Mouse (Mus musculus): ENCODE results near the gene Clmp.
"Not testable (repeated sequence)": the region's sequence is repeated elsewhere in the genome, so short reads cannot be mapped to it uniquely, and the experiment has no call there.

Clmp gene

GRCm38 (mm10) chr9:40731591-40732048, 45.9 kb downstream of the Clmp start:
- DNase-seq: no peak

GRCm38 (mm10) chr9:40732302-40732701, 46.5 kb downstream of the Clmp start:
- no peak for DNase-seq

GRCm38 (mm10) chr9:40737117-40737516, 51.4 kb downstream of the Clmp start:
- no peak for DNase-seq

GRCm38 (mm10) chr9:40743525-40744034, 57.8 kb downstream of the Clmp start:
- DNase-seq: no peak

GRCm38 (mm10) chr9:40744233-40744632, 58.5 kb downstream of the Clmp start:
- no peak for DNase-seq

GRCm38 (mm10) chr9:40746796-40747195, 61.0 kb downstream of the Clmp start:
- no peak for DNase-seq

GRCm38 (mm10) chr9:40747249-40747648, 61.5 kb downstream of the Clmp start:
- DNase-seq: no peak

- peak; percentile 90 for DNase-seq
Observed at GRCm38 (mm10) chr9:40749832-40750620, 64.3 kb downstream of the Clmp start.

- DNase-seq: no peak
Observed at GRCm38 (mm10) chr9:40751749-40752148, 66.0 kb downstream of the Clmp start.

- DNase-seq: peak; percentile 82
Observed at GRCm38 (mm10) chr9:40756401-40756800, 70.6 kb downstream of the Clmp start.

- DNase-seq: peak; percentile 83
Observed at GRCm38 (mm10) chr9:40757105-40757626, 71.4 kb downstream of the Clmp start.

- DNase-seq: peak; percentile 91
Observed at GRCm38 (mm10) chr9:40757685-40758270, 72.0 kb downstream of the Clmp start.

GRCm38 (mm10) chr9:40762354-40762753, 76.6 kb downstream of the Clmp start:
- no peak for DNase-seq

GRCm38 (mm10) chr9:40764887-40765580, 79.3 kb downstream of the Clmp start:
- DNase-seq: no peak

- no peak for DNase-seq
Observed at GRCm38 (mm10) chr9:40765581-40765940, 79.8 kb downstream of the Clmp start.

- no peak for DNase-seq
Observed at GRCm38 (mm10) chr9:40766058-40766605, 80.4 kb downstream of the Clmp start.

- no peak for DNase-seq
Observed at GRCm38 (mm10) chr9:40767946-40768345, 82.2 kb downstream of the Clmp start.

- DNase-seq: peak; percentile 94
Observed at GRCm38 (mm10) chr9:40772246-40772645, 86.5 kb downstream of the Clmp start.

- DNase-seq: not testable (repeated sequence)
Observed at GRCm38 (mm10) chr9:40773142-40773541, 87.4 kb downstream of the Clmp start.

- DNase-seq: no peak
Observed at GRCm38 (mm10) chr9:40773869-40774268, 88.1 kb downstream of the Clmp start.

GRCm38 (mm10) chr9:40776044-40776443, 90.3 kb downstream of the Clmp start:
- DNase-seq: no peak

- DNase-seq: no peak
Observed at GRCm38 (mm10) chr9:40776459-40777248, 90.9 kb downstream of the Clmp start.

Data from cerebellum, adult 9-10 months (tissue).